Mouse (Mus musculus) limb, embryonic 13.5 days (tissue): ENCODE data around the gene Abcc12. TPM values are rescaled to one million over a fixed set of nuclear protein-coding genes. Genes with fewer than 3 reads are reported as not detected.

Experiments
- ATAC-seq: fragments of 200-750 bp; cut with Nextera tagmentation; 2 replicates; pipeline ENCODE4 v1.8.0; 2017; ENCODE audit warnings: low read depth, moderate number of reproducible peaks, moderate TSS enrichment; ENCODE audit not compliant: low FRiP score
- H3K27ac ChIP-seq: fragments of 300-500 bp; sonication (generic); 2 replicates; pipeline ENCODE4 v1.5.1; 2015; ENCODE audit warnings: inconsistent platforms, mild to moderate bottlenecking, moderate library complexity
- H3K27me3 ChIP-seq: fragments of 300-500 bp; sonication (generic); 2 replicates; pipeline ENCODE4 v1.6.1; 2015; ENCODE audit warnings: mild to moderate bottlenecking, inconsistent platforms
- H3K36me3 ChIP-seq: fragments of 300-500 bp; sonication (generic); 2 replicates; pipeline ENCODE4 v1.6.1; 2015; ENCODE audit warnings: inconsistent platforms, mild to moderate bottlenecking, moderate library complexity
- H3K4me1 ChIP-seq: fragments of 300-500 bp; sonication (generic); 2 replicates; pipeline ENCODE4 v1.6.1; 2015; ENCODE audit warnings: inconsistent platforms
- H3K4me2 ChIP-seq: fragments of 300-500 bp; sonication (generic); replicated peaks from 2 replicates; pipeline ENCODE4 v1.6.1; 2015; ENCODE audit warnings: inconsistent platforms, mild to moderate bottlenecking, moderate library complexity
- H3K4me3 ChIP-seq: fragments of 300-500 bp; sonication (generic); 2 replicates; pipeline ENCODE4 v1.5.1; 2015; ENCODE audit warnings: moderate library complexity, mild to moderate bottlenecking, inconsistent platforms
- H3K9ac ChIP-seq: fragments of 300-500 bp; sonication (generic); 2 replicates; pipeline ENCODE4 v1.6.1; 2015; ENCODE audit warnings: mild to moderate bottlenecking, inconsistent platforms
- H3K9me3 ChIP-seq: fragments of 300-500 bp; sonication (generic); 2 replicates; pipeline ENCODE4 v1.6.1; 2016; ENCODE audit warnings: inconsistent platforms
- WGBS: fragments of 180-500 bp; shearing (Covaris S2); methylation state at CpG from one replicate; pipeline ENCODE4 v1.1.7; 2015; 5-methylcytosine and 5-hydroxymethylcytosine counted together
- polyA plus RNA-seq: library from polyadenylated mRNA; unstranded; fragments of >200 nt; fragmentation: Nextera tagmentation; extraction: Ambion mirVana; gene quantifications from 2 replicates; pipeline ENCODE4 v1.2.1, GENCODE M21; 2015

Gene Abcc12
- polyA plus RNA-seq: 0.13 and 0.15 TPM in 2 replicates

DNA sequence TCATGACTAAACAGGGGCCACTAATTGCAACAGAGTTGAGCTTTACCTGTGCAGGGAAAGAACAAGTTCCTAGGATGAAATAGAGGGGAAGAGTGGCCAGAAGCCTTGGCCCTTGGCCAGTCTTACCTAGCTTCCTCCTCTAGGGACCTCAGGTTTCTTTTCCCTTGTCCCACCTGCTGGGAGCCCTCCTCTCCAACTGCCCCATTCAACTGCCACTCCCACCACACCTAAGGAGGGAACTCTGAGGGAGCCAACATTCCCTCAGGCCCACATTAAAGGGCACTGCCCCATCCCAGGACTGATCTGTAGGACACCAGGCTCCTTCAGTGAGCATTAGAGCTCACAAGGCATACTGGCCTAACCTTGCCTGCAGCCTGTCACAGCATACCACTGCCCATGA, at the start of gene Abcc12:
Abcc12 (minus strand) TSS at position 229 of the 400 bp plus-strand sequence.
- no peaks in the 10 kb centered on the region for H3K36me3 ChIP-seq

DNA sequence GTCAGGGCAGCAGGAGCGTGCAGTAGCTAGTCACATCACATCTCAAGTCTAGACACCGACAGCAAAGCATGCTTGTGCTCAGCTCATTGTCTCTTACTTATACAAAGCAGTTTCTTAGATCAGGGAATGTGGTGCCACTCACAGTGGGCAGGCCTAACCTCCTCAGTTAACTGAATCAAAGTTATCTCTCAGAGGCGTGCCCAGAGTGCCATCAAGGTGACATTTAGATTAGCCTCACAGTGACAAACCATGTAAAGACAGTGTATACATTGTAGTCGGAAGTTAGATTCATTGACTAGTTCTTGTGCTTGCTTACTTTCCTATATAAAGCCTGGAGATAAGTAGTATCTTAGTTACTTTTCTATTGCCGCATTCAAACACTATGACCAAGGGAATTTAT, 49.7 kb upstream of the Abcc12 start:
- WGBS: 87% methylated on average over 5 of the region's 5 CpGs

More for the DNA sequence above, at the start of gene Abcc12:
- no peak within 1 kb of the TSS for H3K9ac ChIP-seq
- no peak within 1 kb of the TSS for H3K27ac ChIP-seq
- peaks cover 8% of the 10 kb centered on the region for H3K4me1 ChIP-seq
- H3K9me3 ChIP-seq: no peaks in the 10 kb centered on the region
- no peaks in the 10 kb centered on the region for H3K27me3 ChIP-seq
- no peak within 1 kb of the TSS for H3K4me3 ChIP-seq
- no peak for ATAC-seq
- H3K4me2 ChIP-seq: no peak within 1 kb of the TSS

DNA sequence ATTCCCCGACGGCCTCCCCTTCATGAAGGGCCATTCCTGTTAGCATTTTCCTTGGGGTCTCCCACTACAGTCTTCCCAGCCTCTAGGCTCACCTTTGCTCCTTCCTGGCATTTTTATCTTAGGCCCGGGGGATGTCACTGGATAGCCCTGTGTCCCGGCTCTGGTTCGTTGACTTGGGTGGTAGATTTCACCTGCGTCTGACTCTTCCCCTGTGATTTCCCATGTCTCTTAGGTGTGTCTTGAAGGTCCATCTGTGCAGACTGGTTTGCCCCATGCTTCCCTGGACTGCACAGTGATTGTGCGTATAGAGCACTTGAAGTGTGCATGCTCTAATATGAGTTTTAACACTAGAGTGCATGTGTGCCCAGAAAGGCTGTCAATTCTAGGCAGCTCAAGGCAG, 44.4 kb upstream of the Abcc12 start:
- no peaks in the 10 kb centered on the region for H3K9me3 ChIP-seq
- peak overlapping the region; percentile 82 for H3K9ac ChIP-seq
- no peaks in the 10 kb centered on the region for H3K27me3 ChIP-seq
- H3K4me1 ChIP-seq: peaks cover 10% of the 10 kb centered on the region
- H3K4me2 ChIP-seq: peak overlapping the region; percentile 85
- H3K4me3 ChIP-seq: peak overlapping the region; percentile 90
- ATAC-seq: no peak
- WGBS: 52% methylated on average over 7 of the region's 7 CpGs
- no peaks in the 10 kb centered on the region for H3K36me3 ChIP-seq
- H3K27ac ChIP-seq: no peak overlapping the region

More for the DNA sequence above, 49.7 kb upstream of the Abcc12 start:
- no peak overlapping the region for H3K27ac ChIP-seq
- no peak overlapping the region for H3K9ac ChIP-seq
- no peak overlapping the region for H3K4me3 ChIP-seq
- no peak for ATAC-seq
- H3K4me1 ChIP-seq: peaks cover 5% of the 10 kb centered on the region
- H3K36me3 ChIP-seq: peaks cover 20% of the 10 kb centered on the region
- no peaks in the 10 kb centered on the region for H3K9me3 ChIP-seq
- H3K4me2 ChIP-seq: no peak overlapping the region
- no peaks in the 10 kb centered on the region for H3K27me3 ChIP-seq

DNA sequence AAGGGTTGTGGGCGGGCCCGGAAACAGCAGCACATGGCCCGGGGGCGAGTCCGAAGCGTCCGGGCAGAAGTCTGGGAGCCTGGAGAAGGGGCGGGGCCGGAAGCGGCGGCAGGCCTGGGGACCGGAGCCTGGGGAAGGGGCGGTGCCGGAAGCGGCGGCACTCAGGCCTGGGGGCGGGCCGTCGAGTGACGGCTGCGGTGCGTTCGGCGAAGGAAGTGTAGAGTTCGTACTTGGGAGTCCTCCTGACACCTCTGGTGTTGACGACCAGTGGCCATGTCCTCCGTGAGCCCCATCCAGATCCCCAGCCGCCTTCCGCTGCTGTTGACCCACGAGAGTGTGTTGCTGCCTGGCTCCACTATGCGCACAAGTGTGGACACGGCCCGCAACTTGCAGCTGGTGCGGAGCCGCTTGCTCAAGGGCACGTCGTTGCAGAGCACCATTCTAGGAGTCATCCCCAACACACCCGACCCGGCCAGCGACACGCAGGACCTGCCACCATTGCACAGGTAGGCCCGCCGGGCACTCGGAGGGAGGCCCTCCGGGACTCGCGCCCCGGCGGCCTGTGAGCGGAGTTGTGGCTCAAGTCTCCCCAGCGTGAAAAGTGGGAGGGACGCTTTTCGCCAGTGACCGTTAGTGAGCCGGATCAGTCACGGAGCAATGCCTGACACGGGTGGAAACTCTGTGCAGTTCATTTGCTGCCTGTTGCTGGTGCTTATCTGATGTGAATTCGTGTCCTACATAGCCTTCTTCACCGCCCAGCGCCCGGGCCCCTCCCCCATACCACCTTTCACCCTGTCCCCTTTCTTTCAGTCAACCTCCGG, 43.6 kb upstream of the Abcc12 start, which contains the start of gene Lonp2:
Lonp2 (plus strand) TSS at position 133 of the 821 bp plus-strand sequence.
- peak; percentile 99 for ATAC-seq
- H3K27me3 ChIP-seq: no peaks in the 10 kb centered on the region
- H3K4me1 ChIP-seq: peaks cover 10% of the 10 kb centered on the region
- peak within 1 kb of the TSS; percentile 85 for H3K4me2 ChIP-seq
- H3K9me3 ChIP-seq: no peaks in the 10 kb centered on the region
- H3K9ac ChIP-seq: peak within 1 kb of the TSS; percentile 82
- no peaks in the 10 kb centered on the region for H3K36me3 ChIP-seq
- WGBS: under 1% methylated on average over 61 of the region's 62 CpGs
- H3K27ac ChIP-seq: peak within 1 kb of the TSS; percentile 75; the same call in 1 of the 2 replicates
- peak within 1 kb of the TSS; percentile 90 for H3K4me3 ChIP-seq

DNA sequence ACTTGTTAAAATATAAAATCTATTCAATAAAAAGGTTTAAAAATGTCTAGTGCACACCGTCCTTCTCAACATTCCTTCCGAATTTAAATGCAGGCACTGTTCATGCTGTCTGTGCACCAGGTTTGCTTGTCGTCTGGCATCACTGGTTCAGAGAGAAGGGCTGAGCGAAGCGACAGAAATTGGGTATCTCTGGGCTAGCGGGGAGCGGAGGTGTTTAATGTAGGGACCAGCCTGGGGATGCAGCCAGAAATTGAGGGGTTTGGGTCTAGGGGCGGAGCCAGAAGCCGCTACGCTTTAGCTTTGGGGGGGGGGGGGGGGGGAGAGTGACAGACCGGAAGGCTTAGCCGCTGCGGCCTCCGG, 43.0 kb upstream of the Abcc12 start:
- 2% methylated on average over 14 of the region's 14 CpGs for WGBS
- H3K27ac ChIP-seq: peak overlapping the region; percentile 75; the same call in 1 of the 2 replicates
- no peak for ATAC-seq
- peak overlapping the region; percentile 85 for H3K4me2 ChIP-seq
- H3K36me3 ChIP-seq: no peaks in the 10 kb centered on the region
- peak overlapping the region; percentile 90 for H3K4me3 ChIP-seq
- H3K27me3 ChIP-seq: no peaks in the 10 kb centered on the region
- peak overlapping the region; percentile 67 for H3K9ac ChIP-seq
- peaks cover 10% of the 10 kb centered on the region for H3K4me1 ChIP-seq
- no peaks in the 10 kb centered on the region for H3K9me3 ChIP-seq

DNA sequence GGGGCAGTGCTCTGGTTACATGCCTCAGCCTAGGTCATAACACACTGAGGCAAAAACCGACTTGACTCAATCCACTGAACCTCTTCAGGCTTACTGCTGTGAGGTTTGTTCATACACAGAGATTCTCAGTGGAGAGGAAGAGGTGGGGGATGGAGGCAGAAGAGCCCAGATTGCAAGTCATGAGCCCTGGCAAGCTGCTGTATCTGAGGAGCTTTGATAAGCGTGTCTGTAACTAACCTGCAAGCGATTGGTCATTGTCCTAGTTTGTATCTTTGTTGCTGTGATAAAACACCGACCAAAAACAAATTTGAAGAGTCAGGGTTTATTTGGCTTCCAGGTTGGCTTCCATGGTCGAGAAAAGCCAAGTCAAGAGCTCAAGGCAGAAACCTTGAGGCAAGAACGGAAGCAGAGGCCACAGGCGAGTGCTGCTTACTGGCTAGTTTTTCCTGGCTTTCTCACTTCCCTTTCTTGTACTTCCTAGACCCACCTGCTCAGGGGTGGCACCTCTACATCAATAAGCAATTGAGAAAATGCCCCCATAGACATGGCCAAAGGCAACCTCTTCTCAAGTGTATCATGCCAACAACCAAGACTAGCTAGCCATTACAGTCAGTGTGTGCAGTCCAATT, 37.4 kb upstream of the Abcc12 start:
- Histone ChIP-seq H3K9me3 (no peaks in the 10 kb centered on the region), H3K4me1 (no peaks in the 10 kb centered on the region), H3K36me3 (no peaks in the 10 kb centered on the region), H3K4me3 (no peak overlapping the region), H3K27ac (no peak overlapping the region), H3K9ac (no peak overlapping the region), H3K4me2 (no peak overlapping the region), H3K27me3 (no peaks in the 10 kb centered on the region)
- ATAC-seq: no peak
- WGBS: 76% methylated on average over 7 of the region's 7 CpGs

DNA sequence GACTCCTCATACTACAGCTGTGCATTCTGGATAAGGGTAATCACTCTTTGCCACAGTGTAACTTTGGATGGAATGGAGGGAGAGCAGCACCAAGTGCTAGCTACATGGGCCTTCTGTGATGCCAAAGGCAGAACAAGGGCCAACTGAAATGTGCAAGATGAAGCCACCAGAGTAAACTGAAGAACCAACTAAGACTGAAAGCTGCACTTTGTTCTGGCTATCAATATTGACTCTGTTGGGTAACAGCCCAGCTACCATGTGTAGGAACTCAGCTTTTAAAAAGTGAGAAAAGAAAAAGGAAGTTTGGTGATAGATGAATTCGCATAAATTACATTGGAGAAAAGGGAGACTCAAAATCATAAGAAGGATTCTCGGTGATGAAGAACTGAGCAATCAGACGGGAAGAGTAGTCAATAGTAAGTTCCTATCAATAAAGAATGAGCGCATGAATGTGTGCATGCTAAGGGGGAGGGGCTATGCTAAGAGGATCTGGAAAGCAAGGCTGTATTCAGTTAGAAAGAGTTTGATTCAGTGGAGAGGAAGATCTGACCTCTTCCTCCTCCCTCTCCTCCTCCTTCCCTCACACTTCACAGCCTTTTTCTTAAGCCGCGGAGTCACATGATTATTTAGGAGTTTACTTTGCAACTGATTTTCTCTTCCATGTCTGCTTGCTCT, 34.7 kb upstream of the Abcc12 start:
- Histone ChIP-seq H3K4me1 (no peaks in the 10 kb centered on the region), H3K4me3 (no peak overlapping the region), H3K9me3 (no peaks in the 10 kb centered on the region), H3K9ac (no peak overlapping the region), H3K27me3 (no peaks in the 10 kb centered on the region), H3K27ac (no peak overlapping the region), H3K36me3 (no peaks in the 10 kb centered on the region), H3K4me2 (no peak overlapping the region)
- WGBS: 90% methylated on average over 6 of the region's 6 CpGs
- no peak for ATAC-seq

DNA sequence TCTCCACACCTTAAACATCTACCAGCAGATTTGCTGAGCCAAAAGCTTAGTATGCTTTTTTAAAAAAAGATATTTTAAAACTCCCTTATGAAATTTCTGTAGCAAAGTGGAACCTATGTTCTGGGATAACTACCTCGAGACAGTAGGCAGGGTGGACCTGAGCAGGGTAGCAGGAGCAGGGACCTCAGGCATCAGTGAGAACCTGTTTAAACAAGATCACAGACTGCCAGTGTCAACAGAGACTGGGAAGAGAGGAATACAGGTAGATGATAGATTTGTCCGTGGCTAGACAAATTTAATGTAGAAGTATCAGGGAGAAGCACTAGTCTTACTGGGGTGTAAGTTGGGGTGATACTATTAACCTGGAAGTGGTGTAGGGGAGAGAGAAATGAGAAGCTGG, 33.3 kb upstream of the Abcc12 start:
- Histone ChIP-seq H3K27ac (no peak overlapping the region), H3K4me3 (no peak overlapping the region), H3K9ac (no peak overlapping the region), H3K4me1 (no peaks in the 10 kb centered on the region), H3K9me3 (no peaks in the 10 kb centered on the region), H3K36me3 (no peaks in the 10 kb centered on the region), H3K27me3 (no peaks in the 10 kb centered on the region), H3K4me2 (no peak overlapping the region)
- no peak for ATAC-seq
- WGBS: 76% methylated on average over 2 of the region's 2 CpGs

DNA sequence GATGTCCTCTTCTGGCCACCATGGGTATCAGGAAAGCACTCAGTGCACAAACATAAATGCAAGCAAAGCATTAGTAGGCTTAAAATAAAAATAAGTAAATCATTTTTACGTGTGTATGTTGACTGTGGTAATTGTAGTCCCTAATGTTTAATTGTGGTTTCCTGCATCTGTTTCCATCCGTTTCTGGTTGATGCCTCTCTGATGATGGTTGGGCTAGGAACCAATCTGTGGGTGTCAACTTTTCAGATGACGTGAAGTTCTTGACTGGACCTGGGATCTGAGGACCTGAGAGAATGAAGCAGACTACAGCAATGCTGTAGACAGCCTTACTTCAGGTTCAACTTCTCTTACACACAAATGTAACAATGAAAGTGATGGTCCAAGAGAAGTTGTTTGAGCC, 24.2 kb upstream of the Abcc12 start:
- Histone ChIP-seq H3K4me2 (no peak overlapping the region), H3K9ac (no peak overlapping the region), H3K36me3 (no peaks in the 10 kb centered on the region), H3K4me3 (no peak overlapping the region), H3K27ac (no peak overlapping the region), H3K9me3 (no peaks in the 10 kb centered on the region), H3K27me3 (no peaks in the 10 kb centered on the region), H3K4me1 (peaks cover 4% of the 10 kb centered on the region; the same call in 1 of the 2 replicates)
- WGBS: 81% methylated on average over 3 of the region's 3 CpGs
- no peak for ATAC-seq

DNA sequence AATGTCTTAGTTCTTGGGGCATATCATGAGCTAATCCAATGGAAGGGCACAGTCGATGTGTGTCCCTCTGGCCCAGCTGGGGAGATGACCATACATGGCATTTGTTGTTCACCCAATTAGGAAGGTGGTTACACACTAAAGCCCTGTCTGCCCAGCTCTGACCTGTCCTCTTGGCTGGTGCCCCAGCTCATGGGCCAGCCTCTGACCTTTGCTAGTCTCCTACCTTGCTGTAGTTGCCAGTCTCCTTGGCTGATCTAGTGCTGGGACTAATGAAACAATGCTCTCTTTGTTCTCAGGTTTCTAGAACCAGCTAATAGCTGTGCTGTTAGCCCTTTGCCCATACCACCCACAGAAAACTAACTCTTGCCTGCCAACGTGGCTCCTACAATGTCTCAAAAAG, 22.7 kb upstream of the Abcc12 start:
- Histone ChIP-seq H3K9me3 (no peaks in the 10 kb centered on the region), H3K4me1 (peaks cover 4% of the 10 kb centered on the region; the same call in 1 of the 2 replicates), H3K27me3 (no peaks in the 10 kb centered on the region), H3K36me3 (no peaks in the 10 kb centered on the region), H3K4me2 (no peak overlapping the region), H3K9ac (no peak overlapping the region), H3K27ac (no peak overlapping the region), H3K4me3 (no peak overlapping the region)
- ATAC-seq: no peak
- 63% methylated on average over 2 of the region's 2 CpGs for WGBS

DNA sequence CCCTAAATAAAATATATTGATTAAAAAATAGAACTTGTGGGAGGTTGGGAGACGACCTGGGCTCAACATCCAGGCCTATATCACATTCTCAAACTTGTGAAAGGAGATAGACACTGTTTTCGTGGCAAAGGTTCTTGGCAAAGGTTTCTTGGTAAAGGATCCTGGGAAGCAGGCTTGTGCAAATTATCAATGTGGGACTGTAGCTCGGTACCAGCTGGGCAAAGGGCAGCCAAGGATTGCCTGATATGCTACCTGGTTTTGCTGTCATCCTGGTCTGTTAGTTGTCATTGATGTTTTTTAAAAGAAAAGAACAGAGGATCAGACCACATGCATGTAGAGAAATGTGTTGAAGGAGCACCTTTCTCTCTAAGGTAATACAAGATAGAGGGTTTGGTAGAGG, 19.8 kb upstream of the Abcc12 start:
- no peak overlapping the region for H3K4me3 ChIP-seq
- no peaks in the 10 kb centered on the region for H3K36me3 ChIP-seq
- no peak for ATAC-seq
- no peak overlapping the region for H3K4me2 ChIP-seq
- H3K4me1 ChIP-seq: peaks cover 4% of the 10 kb centered on the region; the same call in 1 of the 2 replicates
- H3K9ac ChIP-seq: no peak overlapping the region
- no peak overlapping the region for H3K27ac ChIP-seq
- 81% methylated on average over 3 of the region's 3 CpGs for whole genome bisulfite sequencing
- no peaks in the 10 kb centered on the region for H3K27me3 ChIP-seq
- no peaks in the 10 kb centered on the region for H3K9me3 ChIP-seq

DNA sequence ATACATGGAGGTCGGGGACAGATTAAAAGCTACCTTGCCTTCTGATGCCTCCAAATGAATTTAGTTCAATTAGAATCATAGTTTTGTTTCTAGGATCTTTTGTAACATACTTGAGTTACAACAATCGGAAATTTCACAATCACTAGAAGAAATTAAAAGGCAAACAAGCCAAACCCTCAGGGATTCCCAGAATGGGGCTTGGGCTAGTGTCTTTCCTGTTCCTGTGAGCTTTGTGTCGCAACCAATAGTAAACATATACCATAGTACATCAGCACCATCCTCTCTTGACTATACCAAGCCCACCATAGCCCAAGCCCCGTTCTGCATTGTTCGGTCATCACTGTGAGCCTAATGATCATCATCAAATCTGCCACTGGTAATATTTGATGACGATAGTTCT, 18.8 kb upstream of the Abcc12 start:
- Histone ChIP-seq H3K9ac (no peak overlapping the region), H3K4me2 (no peak overlapping the region), H3K4me3 (no peak overlapping the region), H3K36me3 (no peaks in the 10 kb centered on the region), H3K27me3 (no peaks in the 10 kb centered on the region), H3K27ac (no peak overlapping the region), H3K4me1 (peaks cover 4% of the 10 kb centered on the region; the same call in 1 of the 2 replicates), H3K9me3 (no peaks in the 10 kb centered on the region)
- no peak for ATAC-seq
- WGBS: 91% methylated on average over 6 of the region's 6 CpGs
